Mouse (Mus musculus) hindlimb bud, embryonic 11.5 days (tissue): Measurements from ENCODE around the gene Gm21663.
"Not testable (repeated sequence)": the region's sequence is repeated elsewhere in the genome, so short reads cannot be mapped to it uniquely, and the experiment has no call there.

ENCODE experiments used
- DNase-seq: peaks from one replicate; pipeline ENCODE4 v3.0.0-alpha.2; 2012; ENCODE audit warnings: low read depth, low spot score; ENCODE audit errors: extremely low spot score

Gm21663 gene

GRCm38 (mm10) chr5:25942281-25942680 is at the start of gene Gm21663:
Gene Gm21663, minus strand, starts transcription at chr5:25942381.
- DNase-seq = not testable (repeated sequence)

DNA sequence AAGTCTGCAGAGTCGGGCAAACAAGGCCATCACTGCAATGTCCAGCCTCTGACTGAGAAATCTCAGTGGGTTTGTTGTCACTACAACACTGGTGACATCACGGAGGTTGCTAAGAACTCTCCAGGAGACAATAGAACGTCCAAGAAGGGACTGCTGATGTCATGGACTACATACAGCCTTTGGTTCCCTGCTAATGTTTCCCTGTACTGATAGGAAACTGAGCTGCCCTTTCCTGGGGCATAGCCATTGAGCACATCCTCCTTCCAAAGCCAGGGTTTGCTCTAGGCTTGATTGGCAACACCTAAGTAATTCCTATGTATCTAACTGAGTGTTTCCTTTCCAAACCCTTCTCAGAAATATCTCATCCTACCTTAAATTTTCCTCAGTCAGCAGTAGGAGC is 46.4 kb upstream of the Gm21663 start, which contains the start of gene Gm21698:
Gene Gm21698 (minus strand): TSS at position 101 of the 400 bp plus-strand sequence.
- not testable (repeated sequence) for DNase-seq

DNA sequence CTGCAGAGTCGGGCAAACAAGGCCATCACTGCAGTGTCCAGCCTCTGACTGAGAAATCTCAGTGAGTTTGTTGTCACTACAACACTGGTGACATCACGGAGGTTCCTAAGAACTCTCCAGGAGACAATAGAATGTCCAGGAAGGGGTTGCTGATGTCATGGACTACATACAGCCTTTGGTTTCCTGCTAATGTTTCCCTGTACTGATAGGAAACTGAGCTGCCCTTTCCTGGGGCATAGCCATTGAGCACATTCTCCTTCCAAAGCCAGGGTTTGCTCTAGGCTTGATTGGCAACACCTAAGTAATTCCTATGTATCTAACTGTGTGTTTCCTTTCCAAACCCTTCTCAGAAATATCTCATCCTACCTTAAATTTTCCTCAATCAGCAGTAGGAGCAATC is 30.4 kb upstream of the Gm21663 start, which contains the start of gene Gm21680:
Gene Gm21680 (minus strand): TSS at position 101 of the 400 bp plus-strand sequence.
- DNase-seq = not testable (repeated sequence)

DNA sequence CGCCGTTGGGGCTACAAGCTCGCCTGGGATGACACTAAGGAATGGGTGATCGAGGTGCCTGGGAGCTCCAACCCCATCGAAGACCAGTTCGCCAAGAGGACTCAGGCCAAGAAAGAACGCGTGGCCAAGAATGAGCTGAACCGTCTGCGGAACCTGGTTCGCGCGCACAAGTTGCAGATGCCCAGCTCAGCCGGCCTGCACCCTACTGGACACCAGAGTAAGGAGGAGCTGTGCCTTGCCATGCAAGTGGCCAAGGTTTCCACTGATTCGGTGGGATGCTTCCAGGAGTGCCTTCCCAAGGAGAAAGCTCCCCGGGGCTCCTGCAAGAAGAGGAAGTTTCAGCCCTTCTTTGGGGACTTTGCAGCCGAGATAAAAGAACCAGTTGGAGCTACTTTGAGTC is 14.9 kb upstream of the Gm21663 start:
- DNase-seq = not testable (repeated sequence)

DNA sequence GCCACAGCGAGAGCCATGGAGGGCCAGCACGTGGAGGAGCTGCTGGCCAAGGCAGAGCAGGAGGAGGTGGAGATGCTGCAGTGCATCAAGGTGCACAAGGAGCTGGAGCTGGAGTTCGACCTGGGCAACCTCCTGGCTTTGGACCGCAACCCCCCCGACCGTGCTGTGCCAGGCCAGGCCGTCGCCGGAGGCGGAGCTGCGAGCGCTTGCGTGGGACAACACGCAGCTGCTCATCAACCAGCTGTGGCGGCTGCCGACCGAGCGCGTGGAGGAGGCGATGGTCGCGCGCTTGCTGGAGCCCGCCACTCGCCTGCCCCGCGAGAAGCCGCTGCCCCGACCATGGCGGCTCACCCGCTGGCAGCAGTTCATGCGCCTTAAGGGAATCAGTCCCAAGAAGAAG is 14.4 kb upstream of the Gm21663 start:
- DNase-seq = not testable (repeated sequence)

GRCm38 (mm10) chr5:25954317-25954716 is 12.1 kb upstream of the Gm21663 start, which contains the start of gene Gm21671:
Gene Gm21671, minus strand, starts transcription at chr5:25954417.
- DNase-seq = not testable (repeated sequence)

DNA sequence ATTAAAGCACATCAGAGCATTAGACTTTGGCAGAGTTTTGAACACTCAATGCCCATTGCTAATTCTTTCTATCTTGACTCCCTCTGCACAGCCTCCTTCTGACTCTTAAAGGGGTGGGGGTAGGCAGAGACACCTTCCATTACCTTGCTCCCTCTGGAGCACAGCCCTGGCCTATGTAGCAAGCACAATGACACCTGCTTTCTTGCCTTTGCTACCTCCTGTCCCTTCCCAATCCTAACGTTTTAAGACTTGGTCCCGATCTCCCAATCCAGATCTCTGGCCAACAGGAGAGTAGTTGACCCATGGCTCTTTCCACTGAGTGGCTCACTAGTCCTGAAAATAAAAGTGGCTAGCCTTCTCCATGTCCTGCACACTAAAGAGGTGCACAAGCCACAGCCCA is 3.2 kb upstream of the Gm21663 start:
- not testable (repeated sequence) for DNase-seq

DNA sequence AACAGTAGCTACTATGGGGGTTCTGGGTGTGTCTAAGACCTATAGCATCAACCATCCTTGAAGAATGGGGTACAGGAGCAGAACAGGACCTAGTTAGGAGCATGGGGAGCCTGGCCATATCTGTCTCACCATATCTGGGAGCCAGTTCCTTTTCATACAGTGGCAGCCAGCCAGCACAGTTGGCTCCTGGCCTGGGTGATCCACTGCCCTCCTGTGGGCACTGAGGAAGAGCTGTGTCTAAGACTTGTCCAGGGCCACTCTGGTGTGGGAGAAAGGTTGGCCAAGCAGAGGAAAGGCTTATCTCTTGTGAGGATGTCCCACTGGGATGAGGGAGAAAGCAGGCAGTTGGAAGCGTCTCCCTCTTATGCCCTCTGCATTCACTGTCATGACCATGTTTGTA is 50.9 kb downstream of the Gm21663 start:
- DNase-seq = no peak

DNA sequence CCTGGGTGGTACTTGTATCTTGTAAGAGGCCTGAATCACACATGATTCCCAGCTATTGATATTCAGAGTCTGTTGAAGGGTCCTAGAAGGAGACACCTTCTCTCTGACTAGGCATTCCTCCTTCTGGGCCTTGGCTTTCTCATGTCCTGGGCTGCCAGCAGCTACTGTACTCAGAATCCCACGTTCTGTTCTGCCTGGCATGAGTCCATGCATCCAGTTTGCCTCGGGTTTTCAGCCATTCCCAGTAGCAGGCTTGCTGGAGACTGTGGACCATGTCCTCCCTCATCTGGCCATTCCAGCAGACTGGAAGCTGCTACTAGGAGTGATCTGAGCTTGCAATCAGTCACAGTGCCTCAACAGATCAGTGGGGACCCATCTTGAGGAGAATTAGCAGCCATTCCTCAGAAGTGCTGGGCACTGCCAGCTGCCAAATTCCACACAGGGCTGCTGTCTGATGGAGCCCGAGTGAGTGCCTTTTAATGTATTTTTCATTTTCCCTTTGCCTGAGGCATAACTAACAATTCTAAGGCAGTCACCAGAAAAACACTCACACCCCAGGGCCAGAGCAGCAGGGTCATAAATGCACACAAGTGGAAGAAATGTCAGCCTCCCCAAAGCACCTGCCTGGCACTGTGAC is 52.3 kb downstream of the Gm21663 start:
- no peak for DNase-seq

- no peak for DNase-seq
Observed at GRCm38 (mm10) chr5:25886708-25887107, 55.5 kb downstream of the Gm21663 start.
